Mouse (Mus musculus) ovary, postnatal 10 days (tissue): ENCODE results near the gene Armc3.

Experiments
- DNase-seq: peaks from one replicate; pipeline ENCODE4 v3.0.0; 2022; ENCODE audit warnings: low spot score

Gene Armc3

DNA sequence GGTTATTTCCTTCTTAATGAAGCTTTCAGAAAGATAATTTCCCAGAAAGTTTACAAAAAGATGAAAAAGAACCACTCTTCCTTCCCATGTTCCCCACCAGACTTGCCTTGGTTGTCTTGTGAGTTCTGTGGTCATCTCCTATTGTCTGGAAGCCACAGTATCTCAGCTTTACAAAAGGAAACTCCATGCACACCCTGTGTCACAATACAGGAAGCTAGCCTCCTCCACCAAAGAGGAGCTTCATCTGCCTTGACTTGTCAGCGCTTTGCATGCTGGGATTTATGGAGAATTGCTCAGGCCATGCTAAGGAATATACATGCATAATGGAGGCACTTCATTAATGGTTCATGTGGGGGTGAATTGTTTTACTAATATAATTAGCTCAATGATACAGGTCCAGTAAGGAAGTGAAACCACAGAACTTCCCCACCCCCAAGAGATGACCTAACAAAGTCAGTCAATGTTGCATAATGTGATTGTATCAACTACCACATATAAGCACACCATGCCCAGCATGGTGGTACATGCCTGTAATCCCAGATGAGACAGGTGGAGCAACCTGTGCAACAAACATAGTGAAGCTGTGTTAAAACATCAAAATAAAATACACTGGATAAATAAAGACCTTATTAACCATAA is 152.6 kb downstream of the Armc3 start:
- DNase-seq: no peak

DNA sequence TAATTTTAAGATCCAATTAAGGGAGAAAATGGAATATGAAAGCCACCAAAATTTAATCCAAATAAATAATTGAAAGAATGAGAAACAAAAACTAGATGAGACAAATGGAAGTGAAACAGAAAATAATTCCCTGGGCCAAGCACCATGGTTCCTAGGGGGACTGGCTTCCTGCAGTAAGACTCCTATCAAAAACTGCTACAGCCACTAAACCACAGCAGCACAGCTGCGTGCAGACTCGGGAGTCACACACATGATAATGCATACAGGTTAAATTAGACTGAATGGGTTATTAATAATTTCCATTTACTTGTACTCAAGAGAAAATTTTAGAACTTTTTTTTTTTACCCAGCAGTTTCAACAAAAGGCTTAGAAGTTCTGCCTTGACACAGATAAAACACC is 154.1 kb downstream of the Armc3 start:
- DNase-seq: no peak
